Mouse (Mus musculus): ENCODE measurements around the gene Clk3. TPM values are rescaled to one million over a fixed set of nuclear protein-coding genes. Genes with fewer than 3 reads are reported as not detected.
"Not testable (repeated sequence)": the region's sequence is repeated elsewhere in the genome, so short reads cannot be mapped to it uniquely, and the experiment has no call there.

Clk3 gene
- total RNA-seq, 2 experiments from 2014 or later: 69.2 to 84.8 TPM

DNA sequence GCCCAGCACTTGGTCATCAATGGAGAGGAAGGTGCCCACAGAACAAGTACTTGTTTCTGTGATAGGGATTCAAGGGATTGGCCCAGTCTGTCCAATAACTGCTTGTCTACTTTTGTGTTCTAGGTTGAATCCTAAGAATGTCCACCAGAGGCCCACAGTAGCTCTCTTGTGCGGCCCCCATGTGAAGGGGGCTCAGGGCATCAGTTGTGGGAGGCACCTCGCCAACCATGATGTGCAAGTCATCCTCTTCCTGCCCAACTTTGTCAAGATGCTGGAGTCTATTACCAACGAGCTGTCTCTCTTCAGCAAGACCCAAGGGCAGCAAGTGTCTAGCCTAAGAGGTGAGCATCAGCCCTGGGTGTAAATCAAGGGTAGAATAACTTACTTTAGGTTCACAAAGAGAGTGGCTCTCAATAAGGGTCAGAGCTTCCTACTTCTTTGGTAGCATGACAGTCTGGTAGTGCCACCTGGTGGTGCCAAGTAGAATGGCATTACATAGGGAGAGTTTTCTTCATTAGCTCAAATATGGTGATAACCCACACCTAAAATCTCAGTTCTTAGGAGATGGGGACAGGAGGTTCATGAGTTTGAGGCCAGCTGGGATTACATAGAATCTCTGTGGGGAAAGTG, 21.1 kb downstream of the Clk3 start:
- intact Hi-C loops (cut with DNase I): loop anchor here (1.0 to 5.0 kb wide), 2 partner anchors 84 to 207 kb away; partner anchors contain the start of gene Fam219b
- DNase-seq (ENCODE audit: low spot score in 2 of 2): no peak

GRCm38 (mm10) chr9:57739863-57740262, 25.8 kb downstream of the Clk3 start:
- no peak for DNase-seq (ENCODE audit: low spot score in 2 of 2)
- intact Hi-C loops (cut with DNase I): no loop called here

DNA sequence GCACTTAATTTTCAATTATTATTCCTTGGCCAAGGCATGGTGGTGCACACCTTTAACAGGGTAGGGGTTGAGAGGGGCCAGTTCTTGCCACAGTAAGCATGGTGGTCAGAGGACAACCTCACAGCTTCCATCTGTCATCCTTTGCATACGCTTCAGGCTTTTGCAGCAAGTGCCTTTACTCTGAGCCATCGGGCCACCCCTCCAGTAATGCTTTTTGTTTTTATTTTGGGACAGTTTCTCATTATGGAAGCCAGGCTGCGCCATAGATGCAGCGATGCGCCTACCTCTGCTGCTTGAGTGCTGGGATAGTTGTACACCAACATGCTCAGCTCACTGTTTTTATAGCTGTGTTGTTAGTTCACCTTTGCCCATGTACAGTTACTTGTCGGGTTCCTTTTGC, 32.1 kb downstream of the Clk3 start:
- no peak for DNase-seq (ENCODE audit: low spot score in 2 of 2)
- intact Hi-C loops (cut with DNase I): no loop called here

- intact Hi-C loops (cut with DNase I): no loop called here
- no peak for DNase-seq (ENCODE audit: low spot score in 2 of 2)
Observed at GRCm38 (mm10) chr9:57728312-57728711, 37.3 kb downstream of the Clk3 start.

DNA sequence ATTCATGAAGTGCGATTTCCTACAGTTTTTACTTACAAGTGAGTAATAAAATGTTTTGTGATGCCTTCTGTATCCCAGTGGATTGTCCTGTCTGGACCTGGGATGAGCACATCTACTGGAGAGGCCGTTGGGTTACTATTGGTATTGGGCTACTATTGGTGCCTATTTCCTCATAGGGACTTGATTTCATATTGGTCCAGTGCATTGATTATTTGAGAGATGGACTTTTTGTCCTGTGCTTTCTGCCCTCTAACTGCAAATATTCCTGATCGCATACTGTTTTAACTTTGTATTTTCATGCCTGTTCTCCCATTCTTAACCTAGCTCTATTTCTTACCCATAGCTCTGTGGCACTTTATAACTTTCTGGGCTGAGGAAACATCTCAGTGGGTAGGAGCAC, 41.0 kb downstream of the Clk3 start:
- intact Hi-C loops (cut with DNase I): no loop called here

GRCm38 (mm10) chr9:57723796-57724195, 41.9 kb downstream of the Clk3 start:
- no peak for DNase-seq (ENCODE audit: low spot score in 2 of 2)
- intact Hi-C loops (cut with DNase I): no loop called here

More for the DNA sequence above, 41.0 kb downstream of the Clk3 start:
- DNase-seq (ENCODE audit: low spot score in 2 of 2): no peak

DNA sequence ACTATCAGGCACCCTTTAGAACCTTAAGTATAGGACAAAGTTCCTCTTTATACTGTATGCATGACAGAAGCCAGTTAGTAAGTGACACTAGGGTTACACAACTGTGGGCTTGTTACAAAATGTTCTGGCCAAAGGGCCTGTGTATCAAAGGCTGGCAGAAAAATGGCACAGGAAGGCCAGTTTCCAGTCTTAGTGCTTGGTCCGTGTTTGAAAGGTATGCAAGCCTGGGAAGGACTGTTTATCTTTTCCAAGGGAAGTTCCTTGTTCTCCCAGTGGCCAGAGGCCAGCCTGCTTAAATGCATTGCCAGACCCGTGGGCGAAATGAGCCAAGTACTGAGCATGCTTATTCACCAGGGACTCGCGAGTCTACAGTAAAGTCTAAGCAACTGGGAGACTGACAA, 42.3 kb downstream of the Clk3 start:
- peak; percentile 16 to 35 for DNase-seq (ENCODE audit: low spot score in 2 of 2)
- intact Hi-C loops (cut with DNase I): no loop called here

DNA sequence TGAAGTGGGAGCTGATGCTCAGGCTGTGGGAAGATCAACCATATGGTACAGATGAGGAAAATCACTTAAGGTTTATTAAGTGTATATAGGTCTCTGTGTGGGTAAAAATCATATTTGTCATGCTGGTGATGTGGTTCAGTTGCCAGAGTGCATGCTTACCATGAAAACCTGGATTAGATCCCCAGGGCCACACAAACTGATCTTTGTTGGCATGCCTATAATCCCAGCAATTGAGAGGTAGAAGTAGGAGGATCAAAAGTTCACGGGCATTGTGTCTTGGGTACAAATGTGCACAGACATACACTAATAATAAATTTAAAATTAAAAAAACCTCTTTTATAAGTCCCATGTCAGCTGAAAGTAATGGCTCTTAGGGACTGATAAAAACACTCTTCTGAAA, 43.3 kb downstream of the Clk3 start:
- intact Hi-C loops (cut with DNase I): no loop called here
- no peak for DNase-seq (ENCODE audit: low spot score in 2 of 2)

DNA sequence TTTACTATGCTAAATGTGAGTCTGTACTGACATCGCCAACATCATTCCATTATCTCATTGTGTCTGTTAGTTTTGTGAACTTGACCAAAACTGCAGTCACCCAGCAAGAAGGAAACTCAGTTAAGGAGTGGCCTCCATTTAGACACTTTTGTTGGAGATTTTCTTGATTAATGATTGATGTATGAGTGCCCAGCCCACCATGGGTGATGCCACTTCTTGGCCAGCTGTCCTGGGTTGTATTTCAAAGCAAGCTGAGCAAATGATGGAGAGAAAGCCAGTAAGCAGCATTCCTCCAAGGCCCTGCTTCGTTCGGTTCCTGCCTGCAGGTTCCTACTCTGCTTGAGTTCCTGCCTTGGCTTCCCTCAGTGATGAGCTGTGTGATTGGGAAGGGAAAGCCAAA, 44.9 kb downstream of the Clk3 start:
- intact Hi-C loops (cut with DNase I): no loop called here
- DNase-seq (ENCODE audit: low spot score in 2 of 2): no peak

DNA sequence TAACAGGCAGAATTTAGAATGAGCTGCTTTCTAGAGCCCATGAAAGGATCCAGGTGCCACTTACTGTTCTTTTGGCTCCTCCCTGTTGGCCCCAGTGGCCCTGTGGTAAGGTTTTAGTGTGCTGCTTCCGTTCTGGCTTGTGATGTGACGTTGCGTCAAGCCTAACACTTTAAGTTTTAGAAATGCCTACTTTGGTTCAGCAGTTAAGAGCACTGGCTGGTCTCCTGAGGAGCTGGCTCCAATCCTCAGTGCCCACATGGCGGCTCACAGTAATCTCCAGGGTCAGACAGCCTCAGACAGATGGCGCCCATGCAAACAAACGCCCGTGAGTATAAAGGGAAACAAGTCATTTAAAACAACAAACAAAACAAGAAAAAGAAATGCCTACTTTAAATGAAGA, 47.3 kb downstream of the Clk3 start:
- intact Hi-C loops (cut with DNase I): no loop called here
- no peak for DNase-seq (ENCODE audit: low spot score in 2 of 2)

DNA sequence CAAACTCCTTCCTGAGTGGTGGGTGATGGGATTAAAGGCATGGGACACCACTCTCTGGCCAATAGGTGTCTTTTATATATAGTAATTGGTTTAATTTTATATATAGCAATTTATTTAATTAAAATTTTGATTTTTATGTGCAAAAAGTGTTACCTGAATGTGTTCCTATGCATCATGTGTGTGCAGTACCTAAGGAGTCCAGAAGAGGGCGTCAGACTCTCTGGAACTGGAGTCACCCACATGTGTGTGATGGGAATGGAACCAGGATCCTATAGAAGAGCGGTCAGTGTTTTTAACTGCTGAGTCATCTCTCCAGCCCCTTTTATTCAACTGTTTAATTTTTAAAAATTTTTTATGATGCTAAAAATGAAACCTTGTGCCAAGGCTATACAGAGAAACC, 53.5 kb downstream of the Clk3 start:
- DNase-seq (ENCODE audit: low spot score in 2 of 2): no peak
- intact Hi-C loops (cut with DNase I): no loop called here

DNA sequence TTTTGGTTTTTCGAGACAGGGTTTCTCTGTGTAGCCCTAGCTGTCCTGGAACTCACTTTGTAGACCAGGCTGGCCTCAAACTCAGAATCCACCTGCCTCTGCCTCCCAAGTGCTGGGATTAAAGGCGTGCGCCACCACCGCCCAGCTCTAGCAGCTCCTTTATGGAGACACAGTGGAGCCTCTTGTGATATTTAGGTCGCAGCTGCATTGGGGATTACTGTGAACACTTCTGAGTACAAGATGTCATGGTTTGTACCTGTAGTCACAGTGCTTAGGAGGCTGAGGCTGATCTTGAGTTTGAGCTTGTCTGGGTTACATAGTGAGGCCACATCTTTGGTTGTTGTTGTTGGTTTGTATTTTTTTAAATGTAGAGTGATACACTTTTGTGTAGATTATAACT, 55.4 kb downstream of the Clk3 start:
- intact Hi-C loops (cut with DNase I): not testable (repeated sequence)

GRCm38 (mm10) chr9:57708720-57709274, 56.9 kb downstream of the Clk3 start:
- DNase-seq (ENCODE audit: low spot score in 2 of 2): peak; percentile 52 to 56
- intact Hi-C loops (cut with DNase I): no loop called here

More for the DNA sequence above, 55.4 kb downstream of the Clk3 start:
- not testable (repeated sequence) for DNase-seq (ENCODE audit: low spot score in 2 of 2)

GRCm38 (mm10) chr9:57708068-57708719, 57.5 kb downstream of the Clk3 start, which contains the start of gene Edc3:
Gene Edc3 (plus strand): TSS chr9:57708540.
- intact Hi-C loops (cut with DNase I): no loop called here
- DNase-seq (ENCODE audit: low spot score in 2 of 2): peak; percentile 80 to 83

GRCm38 (mm10) chr9:57706496-57706895, 59.2 kb downstream of the Clk3 start:
- DNase-seq (ENCODE audit: low spot score in 2 of 2): no peak
- intact Hi-C loops (cut with DNase I): no loop called here

Other genes starting within 250 kb of the Clk3 start
- gene Cox5a, start 244.6 kb downstream of the Clk3 start, total RNA-seq (2021): 100 to 1,000 TPM; 378 to 426 TPM
- gene Fam219b, start 228.3 kb downstream of the Clk3 start, total RNA-seq (2021): 10 to 100 TPM; 17.3 to 21.5 TPM
- 10 to 100 TPM; 63.6 to 66.3 TPM for gene Mpi, start 213.1 kb downstream of the Clk3 start, total RNA-seq (2021)
- 10 to 100 TPM; 18.2 to 24.2 TPM for gene Scamp2, start 204.9 kb downstream of the Clk3 start, total RNA-seq (2021)
- gene Ulk3, start 176.4 kb downstream of the Clk3 start, total RNA-seq (2021): 10 to 100 TPM; 23.9 to 38.5 TPM
- 10 to 100 TPM; 16.3 to 27.4 TPM for gene Cplx3, start 159.6 kb downstream of the Clk3 start, total RNA-seq (2021)
- not detected for gene Lman1l, start 145.1 kb downstream of the Clk3 start, total RNA-seq (2021)
- 10 to 100 TPM; 36.7 to 38.6 TPM for gene Csk, start 112.2 kb downstream of the Clk3 start, total RNA-seq (2021)
- gene Cyp1a2, start 82.2 kb downstream of the Clk3 start, total RNA-seq (2021): not detected
- under 1 TPM in 1 of 2 experiments, not detected in 1; 0.22 TPM for gene Cyp1a1, start 77.9 kb downstream of the Clk3 start, total RNA-seq (2021)
- gene Edc3, start 57.3 kb downstream of the Clk3 start, total RNA-seq (2021): 10 to 100 TPM; 13.2 to 14.9 TPM
- gene Arid3b, start 70.9 kb upstream of the Clk3 start, total RNA-seq (2021): 10 to 100 TPM in 1 of 2 experiments, 1 to 10 TPM in 1; 6.4 to 13.5 TPM
- gene Ubl7, start 145.1 kb upstream of the Clk3 start, total RNA-seq (2021): 100 to 1,000 TPM; 108 to 128 TPM
- 100 to 1,000 TPM; 130 to 162 TPM for gene Sema7a, start 174.3 kb upstream of the Clk3 start, total RNA-seq (2021)
- gene Cyp11a1, start 240.6 kb upstream of the Clk3 start, total RNA-seq (2021): 1 to 10 TPM; 3.9 to 5.6 TPM